Mouse (Mus musculus) hindbrain, embryonic 11.5 days (tissue): ENCODE results near the gene Bdkrb2. TPM values are rescaled to one million over a fixed set of nuclear protein-coding genes. Genes with fewer than 3 reads are reported as not detected.
A peak's percentile ranks its signal among the peaks of the same experiment; 100 is the strongest.

Source experiments
- ATAC-seq: fragments of 200-750 bp; cut with Nextera tagmentation; 2 replicates; pipeline ENCODE4 v1.8.0; 2017; ENCODE audit warnings: mild to moderate bottlenecking, moderate TSS enrichment, moderate library complexity; ENCODE audit not compliant: low FRiP score
- DNase-seq: peaks from one replicate; pipeline ENCODE4 v3.0.0-alpha.2; 2015; ENCODE audit warnings: low spot score
- H3K27ac ChIP-seq: fragments of 300-500 bp; sonication (generic); 2 replicates; pipeline ENCODE4 v1.5.1; 2014; ENCODE audit warnings: mild to moderate bottlenecking, low read depth, low read length
- H3K27me3 ChIP-seq: fragments of 300-500 bp; sonication (generic); 2 replicates; pipeline ENCODE4 v1.6.1; 2014; ENCODE audit warnings: mild to moderate bottlenecking, low read length, moderate library complexity, mixed read lengths; ENCODE audit not compliant: control insufficient read depth, insufficient read depth
- H3K36me3 ChIP-seq: fragments of 300-500 bp; sonication (generic); 2 replicates; pipeline ENCODE4 v1.6.1; 2014; ENCODE audit warnings: mild to moderate bottlenecking, low read length, moderate library complexity, mixed read lengths; ENCODE audit not compliant: control insufficient read depth, insufficient read depth
- H3K4me1 ChIP-seq: fragments of 300-500 bp; sonication (generic); replicated peaks from 2 replicates; pipeline ENCODE4 v1.6.1; 2014; ENCODE audit warnings: low read length, mixed read lengths; ENCODE audit not compliant: control insufficient read depth, insufficient read depth
- H3K4me2 ChIP-seq: fragments of 300-500 bp; sonication (generic); replicated peaks from 2 replicates; pipeline ENCODE4 v1.6.1; 2014; ENCODE audit warnings: mild to moderate bottlenecking, low read depth, low read length
- H3K4me3 ChIP-seq: fragments of 300-500 bp; sonication (generic); 2 replicates; pipeline ENCODE4 v1.5.1; 2014; ENCODE audit warnings: low read depth, low read length
- H3K9ac ChIP-seq: fragments of 300-500 bp; sonication (generic); 2 replicates; pipeline ENCODE4 v1.6.1; 2014; ENCODE audit warnings: low read depth, low read length
- H3K9me3 ChIP-seq: fragments of 300-500 bp; sonication (generic); 2 replicates; pipeline ENCODE4 v1.6.1; 2016; ENCODE audit warnings: low read length; ENCODE audit not compliant: control insufficient read depth
- WGBS: fragments of 180-500 bp; shearing (Covaris S2); extraction: QIAGEN DNeasy Blood & Tissue Kit; methylation state at CpG from one replicate; pipeline ENCODE4 v1.1.7; 2014; 5-methylcytosine and 5-hydroxymethylcytosine counted together
- polyA plus RNA-seq: library from polyadenylated mRNA; unstranded; fragments of >200 nt; fragmentation: Nextera tagmentation; extraction: Ambion mirVana; gene quantifications from 2 replicates; pipeline ENCODE4 v1.2.1, GENCODE M21; 2014

Bdkrb2 gene
- 0.12 and 0.45 TPM in 2 replicates for polyA plus RNA-seq

GRCm38 (mm10) chr12:105562936-105563680 lies at the start of gene Bdkrb2:
Gene Bdkrb2, plus strand, starts transcription at chr12:105563226.
- H3K4me3 ChIP-seq: peak within 1 kb of the TSS; percentile 27
- H3K4me1 ChIP-seq: 0 out of 2 replicates have a peak, but pooled peaks cover 7% of the 10 kb centered on the region
- WGBS: 4% methylated on average over 25 of the region's 25 CpGs
- DNase-seq (peak; percentile 63), ATAC-seq (peak; percentile 59; the same call in 1 of the 2 replicates)
- no peak within 1 kb of the TSS for H3K9ac ChIP-seq
- no peaks in the 10 kb centered on the region for H3K36me3 ChIP-seq
- peaks cover 17% of the 10 kb centered on the region for H3K27me3 ChIP-seq
- no peaks in the 10 kb centered on the region for H3K9me3 ChIP-seq
- H3K4me2 ChIP-seq: peak within 1 kb of the TSS; percentile 56
- no peak within 1 kb of the TSS for H3K27ac ChIP-seq

- no peak overlapping the region for H3K9ac ChIP-seq
- no peak for ATAC-seq
- no peaks in the 10 kb centered on the region for H3K4me1 ChIP-seq
- no peak overlapping the region for H3K27ac ChIP-seq
- H3K9me3 ChIP-seq: no peaks in the 10 kb centered on the region
- H3K27me3 ChIP-seq: no peaks in the 10 kb centered on the region
- no peaks in the 10 kb centered on the region for H3K36me3 ChIP-seq
- no peak for DNase-seq
- no peak overlapping the region for H3K4me3 ChIP-seq
- 86% methylated on average over 10 of the region's 10 CpGs for WGBS
- H3K4me2 ChIP-seq: no peak overlapping the region
Measured at GRCm38 (mm10) chr12:105514111-105514510, 48.9 kb upstream of the Bdkrb2 start.

- no peak for DNase-seq
- H3K4me1 ChIP-seq: no peaks in the 10 kb centered on the region
- H3K4me3 ChIP-seq: no peak overlapping the region
- no peak overlapping the region for H3K4me2 ChIP-seq
- 89% methylated on average over 21 of the region's 21 CpGs for WGBS
- no peaks in the 10 kb centered on the region for H3K36me3 ChIP-seq
- no peak overlapping the region for H3K9ac ChIP-seq
- ATAC-seq: no peak
- H3K27me3 ChIP-seq: no peaks in the 10 kb centered on the region
- H3K27ac ChIP-seq: no peak overlapping the region
- no peaks in the 10 kb centered on the region for H3K9me3 ChIP-seq
Measured at GRCm38 (mm10) chr12:105517026-105517675, 45.9 kb upstream of the Bdkrb2 start.

DNA sequence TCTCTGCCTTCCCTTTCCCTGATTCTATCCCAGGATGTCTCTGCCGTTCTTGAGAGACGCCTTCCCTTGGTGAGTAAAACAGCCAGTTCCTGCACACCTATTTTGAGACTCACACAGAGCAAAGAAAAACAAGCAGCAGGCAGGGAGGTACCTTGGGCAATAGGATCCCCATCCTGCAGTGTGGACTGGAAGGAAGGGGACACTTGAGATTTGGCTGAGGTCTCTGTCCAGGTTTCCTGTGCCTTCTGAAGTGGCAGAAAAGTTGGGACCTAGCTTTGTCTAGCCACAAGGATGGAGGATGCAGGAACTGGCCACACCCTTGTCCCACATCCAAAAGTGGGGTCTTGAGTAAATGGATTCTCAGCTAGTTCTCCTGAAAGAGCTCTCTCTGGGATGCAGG lies 43.2 kb upstream of the Bdkrb2 start:
- no peak overlapping the region for H3K4me3 ChIP-seq
- no peaks in the 10 kb centered on the region for H3K36me3 ChIP-seq
- no peaks in the 10 kb centered on the region for H3K9me3 ChIP-seq
- no peak overlapping the region for H3K4me2 ChIP-seq
- ATAC-seq: no peak
- no peak for DNase-seq
- WGBS: 94% methylated on average over 2 of the region's 2 CpGs
- no peaks in the 10 kb centered on the region for H3K27me3 ChIP-seq
- H3K9ac ChIP-seq: no peak overlapping the region
- H3K4me1 ChIP-seq: no peaks in the 10 kb centered on the region
- no peak overlapping the region for H3K27ac ChIP-seq

DNA sequence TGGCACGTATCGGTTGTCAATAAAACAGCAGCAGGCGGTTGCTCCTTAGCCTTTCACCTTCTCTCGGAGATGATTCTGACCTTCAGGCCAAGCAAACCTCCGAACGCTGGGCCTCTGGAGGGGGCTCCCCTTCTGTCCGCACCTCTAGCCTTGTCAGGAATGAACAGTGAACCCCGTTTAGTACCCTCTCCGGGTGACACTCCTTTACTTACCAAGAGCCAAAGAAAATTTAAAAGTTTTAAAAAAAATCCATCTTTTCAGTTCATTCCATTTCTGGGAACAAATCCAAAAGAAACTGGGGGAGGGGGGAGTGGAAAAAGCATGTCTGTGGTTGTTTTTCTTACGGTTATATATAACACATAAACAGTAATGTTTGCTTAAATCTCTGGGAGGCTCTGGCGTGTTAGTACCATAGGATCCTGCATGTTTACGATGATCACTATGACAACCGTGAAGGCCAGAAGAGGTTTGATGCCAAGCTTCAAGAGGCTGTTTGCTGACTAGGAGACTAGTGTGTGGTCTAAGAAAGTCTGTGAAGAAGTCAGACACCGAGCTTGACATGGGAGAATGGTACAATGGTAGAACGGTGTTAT lies 41.8 kb upstream of the Bdkrb2 start:
- H3K4me1 ChIP-seq: no peaks in the 10 kb centered on the region
- H3K27ac ChIP-seq: no peak overlapping the region
- H3K9ac ChIP-seq: no peak overlapping the region
- no peak overlapping the region for H3K4me3 ChIP-seq
- H3K27me3 ChIP-seq: no peaks in the 10 kb centered on the region
- no peak overlapping the region for H3K4me2 ChIP-seq
- WGBS: 79% methylated on average over 15 of the region's 15 CpGs
- no peaks in the 10 kb centered on the region for H3K36me3 ChIP-seq
- H3K9me3 ChIP-seq: no peaks in the 10 kb centered on the region
- no peak for DNase-seq
- no peak for ATAC-seq

GRCm38 (mm10) chr12:105523737-105524136 lies 39.3 kb upstream of the Bdkrb2 start:
- H3K4me3 ChIP-seq: no peak overlapping the region
- ATAC-seq (no peak), DNase-seq (no peak)
- H3K9me3 ChIP-seq: no peaks in the 10 kb centered on the region
- no peak overlapping the region for H3K4me2 ChIP-seq
- no peak overlapping the region for H3K9ac ChIP-seq
- no peaks in the 10 kb centered on the region for H3K27me3 ChIP-seq
- no peak overlapping the region for H3K27ac ChIP-seq
- 75% methylated on average over 2 of the region's 2 CpGs for WGBS
- no peaks in the 10 kb centered on the region for H3K4me1 ChIP-seq
- H3K36me3 ChIP-seq: no peaks in the 10 kb centered on the region

DNA sequence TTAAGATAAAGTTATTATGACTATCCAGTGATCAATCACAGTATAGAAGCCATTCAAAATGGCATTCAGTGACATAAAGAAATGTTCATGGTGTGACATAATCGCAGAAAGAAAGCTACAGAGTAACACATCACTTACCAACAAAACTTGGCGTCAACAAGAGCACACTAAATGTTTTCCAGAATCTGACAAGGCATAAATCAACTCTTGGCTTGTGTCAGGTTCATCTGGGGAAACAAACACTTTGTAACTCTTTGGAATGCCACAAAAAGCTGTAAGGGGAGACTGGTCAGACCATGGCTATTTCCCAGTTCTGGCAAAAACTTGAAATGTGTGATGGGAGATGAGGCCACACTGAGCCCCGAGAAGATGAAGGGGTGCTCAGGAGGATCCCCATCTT lies 36.8 kb upstream of the Bdkrb2 start:
- ATAC-seq (no peak), DNase-seq (no peak)
- 86% methylated on average over 3 of the region's 3 CpGs for WGBS
- no peak overlapping the region for H3K4me3 ChIP-seq
- no peak overlapping the region for H3K4me2 ChIP-seq
- H3K4me1 ChIP-seq: no peaks in the 10 kb centered on the region
- H3K9ac ChIP-seq: no peak overlapping the region
- H3K36me3 ChIP-seq: no peaks in the 10 kb centered on the region
- H3K27ac ChIP-seq: no peak overlapping the region
- H3K9me3 ChIP-seq: no peaks in the 10 kb centered on the region
- H3K27me3 ChIP-seq: no peaks in the 10 kb centered on the region

- Histone ChIP-seq H3K9ac (no peak overlapping the region), H3K36me3 (no peaks in the 10 kb centered on the region), H3K4me2 (no peak overlapping the region), H3K27me3 (no peaks in the 10 kb centered on the region), H3K4me3 (no peak overlapping the region), H3K4me1 (no peaks in the 10 kb centered on the region), H3K27ac (no peak overlapping the region), H3K9me3 (no peaks in the 10 kb centered on the region)
- ATAC-seq (no peak), DNase-seq (no peak)
- WGBS: 71% methylated on average over 5 of the region's 5 CpGs
Measured at GRCm38 (mm10) chr12:105526829-105527228, 36.2 kb upstream of the Bdkrb2 start.
